Comparison of ENCODE assay signal across 8 mouse cellular contexts in the genomic region with DNA sequence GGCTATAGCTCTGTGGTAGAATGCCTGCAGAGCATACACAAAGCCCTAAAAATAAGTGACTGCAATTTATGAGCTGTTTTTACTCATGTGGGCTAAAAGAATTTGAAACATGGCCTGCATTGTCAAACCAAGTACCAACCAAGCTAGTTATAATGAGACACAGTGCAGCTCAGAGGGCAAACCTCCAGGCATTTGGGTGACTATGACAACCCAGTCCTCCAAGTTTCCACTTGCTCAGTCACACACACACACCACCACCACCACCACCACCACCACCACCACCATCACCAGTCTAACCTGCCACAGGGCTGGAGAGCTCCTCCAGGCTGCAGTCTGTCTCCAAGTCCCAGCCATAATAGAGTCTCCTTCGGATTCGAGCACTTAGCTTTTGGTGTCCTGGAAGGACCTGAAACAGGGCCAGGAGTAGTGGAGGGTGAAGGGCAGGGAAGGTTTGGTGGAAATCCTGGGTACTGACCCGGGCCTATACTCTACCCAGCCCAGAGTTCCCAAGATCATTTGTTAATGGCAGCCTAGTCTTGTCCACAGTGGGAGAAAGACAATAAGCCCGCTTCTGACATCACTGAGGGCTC. TPM values are rescaled to one million over a fixed set of nuclear protein-coding genes. Genes with fewer than 3 reads are reported as not detected.
DNase-seq lines count a peak whose midpoint lies in the region; ATAC-seq and TF ChIP-seq lines count a peak whose summit lies in the region.

No protein-coding gene starts in this region.

- no peak for TF ChIP-seq CTCF in left cerebral cortex, adult 2 months (IDR thresholded peaks at IDR 0.05)
- TF ChIP-seq CTCF in intestine, postnatal 0 days (IDR thresholded peaks at IDR 0.05; ENCODE audit: low read depth), result no peak

- intact Hi-C loops in left cerebral cortex, adult 2 months (cut with DNase I), result no loop called here
- intact Hi-C loops in left cerebral cortex, postnatal 10 days (cut with DNase I), result no loop called here

- H3K9ac ChIP-seq in embryonic facial prominence, embryonic 11.5 days (replicated peaks; ENCODE audit: low read length), result peak overlapping the region; percentile 70
- peak overlapping the region; percentile 76 for H3K9ac ChIP-seq in intestine, postnatal 0 days (ENCODE audit: low read depth, low read length)

- peak overlapping the region; percentile 94 for H3K4me2 ChIP-seq in embryonic facial prominence, embryonic 11.5 days (ENCODE audit: low read depth, low read length)
- peak overlapping the region; percentile 88 for H3K4me2 ChIP-seq in intestine, postnatal 0 days (replicated peaks; ENCODE audit: low read depth)

- peak overlapping the region; percentile 77 for H3K4me3 ChIP-seq in left cerebral cortex, adult 2 months
- H3K4me3 ChIP-seq in embryonic facial prominence, embryonic 11.5 days (ENCODE audit: low read depth, low read length), result peak overlapping the region; percentile 57
- peak overlapping the region; percentile 72 for H3K4me3 ChIP-seq in intestine, postnatal 0 days (ENCODE audit: low read depth, low read length)

- peak overlapping the region; percentile 99 for H3K27ac ChIP-seq in left cerebral cortex, adult 2 months
- H3K27ac ChIP-seq in embryonic facial prominence, embryonic 11.5 days (replicated peaks; ENCODE audit: low read depth, low read length), result no peak overlapping the region
- peak overlapping the region; percentile 96 for H3K27ac ChIP-seq in intestine, postnatal 0 days (ENCODE audit: low read depth, low read length)

- no peaks in the 10 kb centered on the region for H3K4me1 ChIP-seq in embryonic facial prominence, embryonic 11.5 days (ENCODE audit: control insufficient read depth, insufficient read depth, low read length)
- H3K4me1 ChIP-seq in intestine, postnatal 0 days (replicated peaks; ENCODE audit: control insufficient read depth, insufficient read depth, low read length), result no peaks in the 10 kb centered on the region

- H3K9me3 ChIP-seq in embryonic facial prominence, embryonic 11.5 days (replicated peaks; ENCODE audit: control insufficient read depth, low read length), result no peaks in the 10 kb centered on the region
- H3K9me3 ChIP-seq in intestine, postnatal 0 days (ENCODE audit: control insufficient read depth), result no peaks in the 10 kb centered on the region

- DNase-seq in left cerebral cortex, adult 2 months (ENCODE audit: extremely low spot score in 1 of 2, low spot score in 2 of 2), result no peak
- no peak for DNase-seq in left cerebral cortex, postnatal 10 days (ENCODE audit: extremely low spot score in 1 of 2, low spot score in 2 of 2)
- DNase-seq in embryonic facial prominence, embryonic 11.5 days (ENCODE audit: low spot score), result no peak
- peak; percentile 35 for DNase-seq in lung, postnatal 10 days
- DNase-seq in natural killer cell, adult 2 months (ENCODE audit: low spot score in 2 of 2), result no peak
- no peak for DNase-seq in frontal cortex, postnatal 10 days (ENCODE audit: low spot score in 2 of 2)
- no peak for DNase-seq in right cerebral cortex, postnatal 10 days (ENCODE audit: low spot score in 2 of 2)

- H3K27me3 ChIP-seq in embryonic facial prominence, embryonic 11.5 days (ENCODE audit: control insufficient read depth, insufficient read depth, low read length), result no peaks in the 10 kb centered on the region
- H3K27me3 ChIP-seq in intestine, postnatal 0 days (replicated peaks; ENCODE audit: control insufficient read depth, insufficient read depth, low read length), result no peaks in the 10 kb centered on the region

- H3K36me3 ChIP-seq in embryonic facial prominence, embryonic 11.5 days (replicated peaks; ENCODE audit: control insufficient read depth, insufficient read depth, low read depth, low read length), result peaks cover 7% of the 10 kb centered on the region
- H3K36me3 ChIP-seq in intestine, postnatal 0 days (ENCODE audit: control insufficient read depth, insufficient read depth), result peaks cover 49% of the 10 kb centered on the region

- 57% methylated on average over 4 of the region's 4 CpGs for WGBS in embryonic facial prominence, embryonic 11.5 days
- 36% methylated on average over 4 of the region's 4 CpGs for WGBS in intestine, postnatal 0 days

- no peak for ATAC-seq in embryonic facial prominence, embryonic 11.5 days (replicated peaks; ENCODE audit: insufficient number of reproducible peaks, low FRiP score, low TSS enrichment, low read depth)
- ATAC-seq in intestine, postnatal 0 days, result no peak

RNA-seq across cellular contexts. Expression of a gene that starts 1.8 kb away (rescaled TPM):
- 10 to 100 TPM; 32.5 to 36.0 TPM for total RNA-seq in left cerebral cortex, adult 2 months (2021)
- total RNA-seq in left cerebral cortex, postnatal 10 days (2021), result 10 to 100 TPM; 31.7 to 33.4 TPM
- polyA plus RNA-seq in embryonic facial prominence, embryonic 11.5 days (2014; fragmentation: Nextera tagmentation; extraction: Ambion mirVana), result 33.8 and 37.2 TPM in 2 replicates
- 45.6 and 45.9 TPM in 2 replicates for polyA plus RNA-seq in intestine, postnatal 0 days (2015; fragmentation: Nextera tagmentation; extraction: Ambion mirVana)

RNA-seq across cellular contexts. Expression of a gene that starts 1.9 kb away (rescaled TPM):
- 100 to 1,000 TPM; 199 to 200 TPM for total RNA-seq in left cerebral cortex, adult 2 months (2021)
- total RNA-seq in left cerebral cortex, postnatal 10 days (2021), result 100 to 1,000 TPM; 151 to 153 TPM
- polyA plus RNA-seq in embryonic facial prominence, embryonic 11.5 days (2014; fragmentation: Nextera tagmentation; extraction: Ambion mirVana), result 27.7 and 38.0 TPM in 2 replicates
- polyA plus RNA-seq in intestine, postnatal 0 days (2015; fragmentation: Nextera tagmentation; extraction: Ambion mirVana), result 48.4 and 49.0 TPM in 2 replicates

RNA-seq across cellular contexts. Expression of a gene that starts 7.0 kb away (rescaled TPM):
- 1 to 10 TPM; 2.7 to 3.3 TPM for total RNA-seq in left cerebral cortex, adult 2 months (2021)
- under 1 TPM in 1 of 2 experiments, not detected in 1; 0.21 TPM for total RNA-seq in left cerebral cortex, postnatal 10 days (2021)
- 0.10 and 0.18 TPM in 2 replicates for polyA plus RNA-seq in embryonic facial prominence, embryonic 11.5 days (2014; fragmentation: Nextera tagmentation; extraction: Ambion mirVana)
- 2.5 and 3.2 TPM in 2 replicates for polyA plus RNA-seq in intestine, postnatal 0 days (2015; fragmentation: Nextera tagmentation; extraction: Ambion mirVana)

RNA-seq across cellular contexts. Expression of a gene that starts 15.7 kb away (rescaled TPM):
- total RNA-seq in left cerebral cortex, adult 2 months (2021), result 1 to 10 TPM; 2.4 to 3.3 TPM
- total RNA-seq in left cerebral cortex, postnatal 10 days (2021), result 1 to 10 TPM; 1.9 to 2.7 TPM
- 12.0 and 12.5 TPM in 2 replicates for polyA plus RNA-seq in embryonic facial prominence, embryonic 11.5 days (2014; fragmentation: Nextera tagmentation; extraction: Ambion mirVana)
- polyA plus RNA-seq in intestine, postnatal 0 days (2015; fragmentation: Nextera tagmentation; extraction: Ambion mirVana), result 5.0 TPM in 2 replicates

RNA-seq across cellular contexts. Expression of a gene that starts 27.8 kb away (rescaled TPM):
- total RNA-seq in left cerebral cortex, adult 2 months (2021), result 10 to 100 TPM; 27.6 to 28.9 TPM
- 10 to 100 TPM; 20.2 to 21.3 TPM for total RNA-seq in left cerebral cortex, postnatal 10 days (2021)
- 33.9 and 36.0 TPM in 2 replicates for polyA plus RNA-seq in embryonic facial prominence, embryonic 11.5 days (2014; fragmentation: Nextera tagmentation; extraction: Ambion mirVana)
- 47.5 and 51.2 TPM in 2 replicates for polyA plus RNA-seq in intestine, postnatal 0 days (2015; fragmentation: Nextera tagmentation; extraction: Ambion mirVana)
